Mouse (Mus musculus): Measurements from ENCODE around the gene Prpf38a. TPM values are rescaled to one million over a fixed set of nuclear protein-coding genes. Genes with fewer than 3 reads are reported as not detected.

Prpf38a gene
- total RNA-seq, 2 experiments from 2014 or later, result 35.5 to 39.3 TPM

Other genes starting within 250 kb of the Prpf38a start
- gene Shisal2a, start 196.0 kb downstream of the Prpf38a start, total RNA-seq (2021), result not detected
- gene Gpx7, start 172.4 kb downstream of the Prpf38a start, total RNA-seq (2021), result 10 to 100 TPM; 38.8 to 41.9 TPM
- 10 to 100 TPM; 39.6 to 42.8 TPM for gene Tut4, start 119.9 kb downstream of the Prpf38a start, total RNA-seq (2021)
- gene Orc1, start 87 bp upstream of the Prpf38a start, total RNA-seq (2021), result 1 to 10 TPM; 1.4 to 2.0 TPM
- 10 to 100 TPM; 30.0 to 33.1 TPM for gene Cc2d1b, start 40.6 kb upstream of the Prpf38a start, total RNA-seq (2021)
- gene 3110021N24Rik, start 140.3 kb upstream of the Prpf38a start, total RNA-seq (2021), result under 1 TPM; 0.73 to 0.93 TPM
- 10 to 100 TPM; 24.5 to 26.5 TPM for gene Zfyve9, start 201.5 kb upstream of the Prpf38a start, total RNA-seq (2021)